Mouse (Mus musculus): Measurements from ENCODE around the gene Dst.

Dst gene

GRCm38 (mm10) chr1:34070474-34070873 is 162.4 kb downstream of the Dst start:
- in situ Hi-C loops (cut with MboI; ENCODE audit: low pct_unique_long_range_greater_than_20kb in 1 of 2, low sequenced_read_pairs in 2 of 2, unreplicated experiment in 1 of 2) = loop anchor here in 1 of 2 experiments (5.0 kb wide), 1 partner anchor 37 kb away; no protein-coding TSS in a partner anchor

DNA sequence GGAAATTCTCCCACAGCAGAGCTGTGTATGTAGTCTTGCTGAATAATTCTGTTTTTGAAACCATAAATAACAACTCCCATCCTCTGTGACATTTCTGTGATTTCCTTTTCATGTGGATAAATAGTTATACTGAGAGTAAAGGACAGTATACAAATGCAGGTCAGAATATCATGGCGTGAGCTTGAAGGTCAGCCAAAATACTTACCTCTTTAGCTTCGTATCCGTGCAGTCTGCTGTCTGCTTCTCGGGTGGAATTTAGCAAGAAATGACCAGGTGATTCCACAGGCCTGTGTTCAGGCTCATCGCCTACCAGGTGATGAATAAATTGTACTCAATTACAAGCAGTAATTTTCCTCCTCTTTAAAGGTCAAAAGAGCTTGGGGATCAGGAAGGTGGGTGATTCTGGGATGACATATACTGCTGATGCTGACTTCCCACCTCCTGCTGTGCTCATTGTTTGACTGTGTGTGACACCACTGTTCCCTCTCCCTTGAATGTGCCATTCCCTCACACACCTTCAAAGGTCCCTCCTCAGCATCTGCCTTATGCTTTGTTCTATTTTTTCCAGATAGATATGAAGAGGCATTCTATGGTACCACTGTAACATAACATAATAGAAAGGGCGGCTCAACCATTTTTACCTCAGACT is 163.1 kb downstream of the Dst start:
- in situ Hi-C loops (cut with MboI; ENCODE audit: low pct_unique_long_range_greater_than_20kb in 1 of 2, low sequenced_read_pairs in 2 of 2, unreplicated experiment in 1 of 2) = loop anchor here in 1 of 2 experiments (5.0 kb wide), 1 partner anchor 36 kb away; no protein-coding TSS in a partner anchor

GRCm38 (mm10) chr1:34072262-34072661 is 164.2 kb downstream of the Dst start:
- in situ Hi-C loops (cut with MboI; ENCODE audit: low pct_unique_long_range_greater_than_20kb in 1 of 2, low sequenced_read_pairs in 2 of 2, unreplicated experiment in 1 of 2) = loop anchor here in 1 of 2 experiments (5.0 kb wide), 1 partner anchor 35 kb away; no protein-coding TSS in a partner anchor

DNA sequence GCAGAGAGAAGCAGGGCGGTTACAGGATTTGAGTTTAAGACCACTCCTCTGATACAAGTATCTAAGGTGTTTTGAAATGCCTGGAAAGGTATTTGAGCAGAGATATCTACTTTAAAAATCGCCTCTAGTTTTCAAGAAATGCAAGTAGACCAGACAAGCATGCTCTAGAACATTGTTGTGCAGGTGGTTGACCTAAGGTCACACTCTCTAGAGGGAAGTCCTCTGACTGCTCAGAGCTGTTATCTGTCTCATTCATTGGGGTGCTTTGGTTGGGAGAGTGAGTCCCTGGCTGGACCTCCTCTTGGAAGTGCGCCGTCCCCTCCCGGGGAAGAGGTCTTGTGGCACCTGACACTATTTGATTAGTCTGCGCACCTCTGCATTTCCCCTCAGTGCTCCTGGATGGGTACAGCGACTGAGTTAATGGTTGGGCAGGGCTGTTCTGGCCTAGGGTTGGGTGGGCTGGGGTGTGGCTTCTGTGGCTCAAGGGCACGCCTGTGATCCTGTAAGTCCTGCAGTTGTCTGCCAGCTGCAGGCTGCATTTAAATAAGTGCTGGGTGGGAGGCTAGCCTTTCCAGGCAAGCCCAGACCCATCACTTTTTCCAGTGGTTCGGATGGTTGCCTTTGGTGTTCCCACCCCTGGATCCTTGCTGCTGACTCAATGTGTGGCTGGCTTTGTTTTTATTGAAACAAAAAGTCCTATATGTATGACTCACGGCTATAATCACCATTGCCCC is 165.6 kb downstream of the Dst start:
- in situ Hi-C loops (cut with MboI; ENCODE audit: low pct_unique_long_range_greater_than_20kb in 1 of 2, low sequenced_read_pairs in 2 of 2, unreplicated experiment in 1 of 2) = loop anchor here in 1 of 2 experiments (5.0 kb wide), 1 partner anchor 34 kb away; no protein-coding TSS in a partner anchor

DNA sequence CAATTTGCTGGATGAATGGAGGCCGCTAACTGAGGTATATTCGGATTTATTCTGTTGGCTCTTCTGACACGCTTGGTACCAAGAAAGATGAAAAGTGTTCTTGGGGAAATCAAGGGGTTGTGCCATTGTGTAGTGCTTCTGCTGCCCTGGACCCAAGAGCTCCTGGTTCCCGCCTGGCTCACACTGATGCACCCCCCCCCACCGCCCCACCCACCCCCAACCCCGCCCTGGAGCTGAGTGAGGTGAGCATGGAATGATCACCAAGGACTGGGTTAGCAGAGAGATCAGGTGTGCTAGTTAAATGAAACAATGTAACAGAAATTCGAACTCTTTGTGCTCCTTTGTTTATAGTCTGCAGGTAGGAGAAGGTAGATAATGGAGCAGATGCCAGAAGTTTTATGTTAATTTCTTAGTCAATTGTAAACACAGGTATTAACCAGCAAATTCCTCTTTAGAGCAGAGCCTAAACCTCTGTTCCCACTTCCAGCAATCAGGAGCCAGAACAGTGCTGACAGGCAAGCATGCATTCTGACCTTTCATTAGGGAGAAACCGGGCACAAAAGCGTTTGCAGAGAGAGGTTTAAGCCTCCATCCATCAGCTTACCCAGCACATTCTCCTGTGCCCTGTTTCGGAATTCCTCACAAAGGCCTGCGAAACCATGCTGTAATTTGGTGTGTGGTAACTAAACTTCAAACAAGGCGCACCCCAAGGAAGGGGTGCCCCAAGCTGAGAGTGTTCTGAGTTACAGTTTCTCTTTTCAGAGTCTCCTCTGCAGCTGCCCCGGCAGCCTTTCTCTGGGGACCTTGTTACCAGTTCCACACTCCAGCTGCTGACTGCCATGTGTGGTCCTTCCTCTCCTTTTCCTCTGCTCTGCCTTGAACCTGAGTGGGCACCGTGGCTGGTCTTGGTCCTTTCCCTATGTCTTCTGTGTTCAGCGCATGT is 166.5 kb downstream of the Dst start:
- in situ Hi-C loops (cut with MboI; ENCODE audit: low pct_unique_long_range_greater_than_20kb in 1 of 2, low sequenced_read_pairs in 2 of 2, unreplicated experiment in 1 of 2) = loop anchor here in 1 of 2 experiments (5.0 kb wide), 1 partner anchor 33 kb away; no protein-coding TSS in a partner anchor

DNA sequence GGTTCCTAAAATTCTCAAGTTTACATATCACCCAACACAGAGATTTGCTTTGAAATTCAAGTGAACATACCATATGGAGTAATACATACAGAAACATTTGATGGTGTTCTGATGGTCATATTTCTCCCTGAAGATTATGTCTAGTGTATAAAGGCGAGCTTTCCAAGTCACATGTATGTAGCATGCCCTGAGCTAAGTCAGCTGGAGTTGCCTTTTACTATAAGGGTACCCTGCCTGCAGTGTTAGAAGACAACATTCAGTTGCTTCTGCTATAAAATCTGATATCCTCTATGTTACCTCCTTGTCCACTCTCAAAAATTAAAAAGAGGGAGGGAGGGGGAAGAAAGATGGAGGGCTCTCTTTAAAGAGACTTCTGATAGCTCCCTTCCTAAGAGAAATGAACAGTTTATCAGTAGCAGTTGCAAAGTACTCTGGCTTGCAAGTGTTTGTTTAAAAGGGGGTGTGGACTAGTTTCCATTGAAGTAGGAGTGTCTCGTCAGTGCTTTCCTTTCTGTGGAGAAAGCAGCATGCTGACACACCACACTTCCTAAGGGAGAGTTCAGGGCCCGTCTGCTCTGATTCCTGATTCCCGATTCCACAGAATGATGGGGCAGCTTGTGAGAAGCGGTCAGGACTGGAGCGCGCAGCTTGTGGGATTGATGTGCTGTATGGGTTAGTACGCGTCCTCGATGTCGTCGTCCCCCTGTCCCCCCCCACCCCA is 168.8 kb downstream of the Dst start:
- in situ Hi-C loops (cut with MboI; ENCODE audit: low pct_unique_long_range_greater_than_20kb in 1 of 2, low sequenced_read_pairs in 2 of 2, unreplicated experiment in 1 of 2) = no loop called here

DNA sequence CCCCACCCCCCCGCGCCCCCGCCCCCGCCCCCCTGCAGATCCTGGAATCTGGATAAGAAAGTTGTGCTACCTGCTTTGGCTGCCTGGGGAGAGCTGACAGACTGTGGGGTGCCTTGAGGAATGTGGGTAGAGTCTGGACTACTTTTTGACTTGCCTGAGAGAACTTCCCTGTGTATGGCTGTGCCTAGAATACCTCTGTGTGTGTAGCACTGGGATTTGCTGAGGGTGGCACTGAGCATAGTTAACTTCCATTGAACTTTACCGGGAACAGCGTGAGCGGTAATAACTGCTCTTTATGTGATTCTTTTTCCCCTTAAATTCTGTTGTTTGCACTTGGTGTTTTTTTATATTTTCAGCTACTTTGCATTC is 169.4 kb downstream of the Dst start:
- in situ Hi-C loops (cut with MboI; ENCODE audit: low pct_unique_long_range_greater_than_20kb in 1 of 2, low sequenced_read_pairs in 2 of 2, unreplicated experiment in 1 of 2) = no loop called here

DNA sequence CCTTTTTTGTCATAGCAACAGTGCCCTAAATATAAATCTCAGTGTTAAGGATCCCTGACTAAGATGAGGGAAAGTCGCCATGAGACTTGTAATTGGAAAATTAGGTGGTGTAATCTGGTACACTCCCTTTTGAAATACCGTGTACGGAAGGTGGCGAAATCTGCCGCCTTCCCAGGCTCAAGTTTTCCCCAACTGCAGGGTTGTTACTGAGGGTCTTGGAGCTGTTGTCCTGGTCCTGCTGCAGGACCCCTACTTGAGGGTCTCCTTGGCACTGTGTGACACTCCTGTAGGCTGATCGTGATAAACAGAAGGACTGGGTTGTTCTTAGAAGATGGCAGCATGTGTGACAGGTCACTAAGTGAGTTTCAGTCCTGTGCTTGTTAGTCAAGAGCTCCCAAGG is 169.9 kb downstream of the Dst start:
- in situ Hi-C loops (cut with MboI; ENCODE audit: low pct_unique_long_range_greater_than_20kb in 1 of 2, low sequenced_read_pairs in 2 of 2, unreplicated experiment in 1 of 2) = no loop called here

- in situ Hi-C loops (cut with MboI; ENCODE audit: low pct_unique_long_range_greater_than_20kb in 1 of 2, low sequenced_read_pairs in 2 of 2, unreplicated experiment in 1 of 2) = no loop called here
Observed at GRCm38 (mm10) chr1:34089011-34089410, 181.0 kb downstream of the Dst start.

DNA sequence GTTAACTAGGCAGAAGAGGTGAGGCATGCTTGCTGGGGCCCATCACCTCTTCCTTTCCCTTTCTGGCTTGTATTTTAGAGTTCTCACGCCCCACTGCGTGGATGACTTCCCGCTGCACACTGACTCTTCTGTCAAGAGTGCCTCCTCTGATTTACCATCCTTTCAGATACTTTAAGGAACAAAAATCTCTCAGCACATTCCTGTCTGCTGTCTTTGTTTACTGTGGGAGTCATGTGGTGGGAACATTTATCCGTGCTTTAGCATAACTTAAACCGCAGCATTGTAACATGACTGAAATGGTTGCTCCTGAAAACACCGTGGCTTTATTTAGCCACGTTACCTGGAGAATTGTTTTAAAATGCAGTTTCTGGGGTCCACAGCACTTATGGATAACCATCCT is 182.7 kb downstream of the Dst start:
- in situ Hi-C loops (cut with MboI; ENCODE audit: low pct_unique_long_range_greater_than_20kb in 1 of 2, low sequenced_read_pairs in 2 of 2, unreplicated experiment in 1 of 2) = no loop called here

DNA sequence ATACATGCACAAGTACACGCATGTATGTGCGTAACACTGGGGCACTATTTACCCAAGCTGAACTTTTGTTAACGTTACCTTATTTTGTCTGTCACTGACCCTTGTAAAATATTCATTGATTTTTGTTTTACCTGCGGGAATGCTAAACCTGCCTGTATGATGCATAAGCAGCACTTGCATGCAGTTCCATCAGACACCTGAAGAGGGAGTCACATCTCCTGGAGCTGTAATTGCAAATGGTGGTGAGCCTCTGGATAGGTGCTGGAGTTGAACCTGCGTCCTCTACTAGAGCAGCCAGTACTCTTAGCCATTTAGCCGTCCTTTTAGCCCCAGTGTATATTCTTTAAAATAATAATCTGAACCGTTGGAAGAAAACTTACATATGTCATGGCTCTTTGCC is 185.6 kb downstream of the Dst start:
- in situ Hi-C loops (cut with MboI; ENCODE audit: low pct_unique_long_range_greater_than_20kb in 1 of 2, low sequenced_read_pairs in 2 of 2, unreplicated experiment in 1 of 2) = no loop called here

DNA sequence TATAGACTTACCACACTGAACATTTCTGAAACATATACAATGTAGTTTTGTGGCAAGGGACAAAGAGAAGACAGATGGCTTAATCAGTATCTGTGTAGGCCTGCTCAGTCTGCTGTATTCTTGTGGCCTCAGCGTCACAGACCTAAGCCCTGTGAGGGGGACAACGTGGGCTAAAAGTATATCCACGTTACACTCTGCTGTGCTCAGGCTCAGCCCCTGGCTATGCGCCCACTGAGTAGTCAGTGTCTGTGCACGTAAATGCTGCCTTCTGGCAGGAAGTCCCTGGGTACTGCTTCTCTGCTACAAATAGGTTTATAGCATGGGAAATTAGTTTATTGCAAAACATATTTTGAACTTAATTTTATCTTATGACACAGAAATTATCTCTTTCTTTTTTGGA is 186.3 kb downstream of the Dst start:
- in situ Hi-C loops (cut with MboI; ENCODE audit: low pct_unique_long_range_greater_than_20kb in 1 of 2, low sequenced_read_pairs in 2 of 2, unreplicated experiment in 1 of 2) = no loop called here

DNA sequence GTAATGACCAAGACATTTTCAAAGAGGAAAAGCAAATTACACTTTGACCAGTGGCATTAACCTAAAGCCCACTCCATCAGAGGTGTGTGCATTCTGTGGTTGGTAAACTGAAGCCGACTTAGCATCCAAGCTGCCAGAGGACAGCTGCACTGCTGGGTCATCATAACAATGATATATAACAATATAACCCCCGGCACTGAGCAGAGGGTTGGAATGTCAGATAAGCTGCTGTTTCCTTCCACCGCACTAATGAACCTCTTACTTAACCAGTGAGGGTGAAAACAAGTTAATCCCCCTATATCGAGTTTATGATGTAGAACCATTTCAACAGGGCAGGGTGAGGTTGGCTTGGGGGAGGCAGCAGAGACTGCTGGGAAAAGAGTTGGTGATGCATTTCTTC is 187.1 kb downstream of the Dst start:
- in situ Hi-C loops (cut with MboI; ENCODE audit: low pct_unique_long_range_greater_than_20kb in 1 of 2, low sequenced_read_pairs in 2 of 2, unreplicated experiment in 1 of 2) = no loop called here

- in situ Hi-C loops (cut with MboI; ENCODE audit: low pct_unique_long_range_greater_than_20kb in 1 of 2, low sequenced_read_pairs in 2 of 2, unreplicated experiment in 1 of 2) = no loop called here
Observed at GRCm38 (mm10) chr1:34096923-34097322, 188.9 kb downstream of the Dst start.

DNA sequence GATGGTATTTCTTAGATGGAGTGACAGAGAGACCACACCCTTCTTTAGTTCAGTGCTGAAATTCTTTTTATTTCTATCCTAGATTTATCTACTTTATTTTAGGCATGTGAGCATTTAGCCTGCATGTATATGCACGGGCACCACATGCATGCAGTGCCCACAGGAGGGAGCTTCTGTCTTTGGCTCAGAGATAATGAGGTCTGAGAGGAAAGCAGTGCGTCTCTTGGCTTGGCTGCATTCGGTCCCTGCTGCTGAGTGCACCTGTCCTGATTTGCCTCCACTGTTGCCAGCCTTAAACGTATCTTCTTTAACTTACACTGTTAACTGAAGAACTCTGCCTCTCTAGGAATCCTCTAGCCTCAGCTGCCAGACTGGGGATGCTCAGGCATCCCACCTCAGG is 189.6 kb downstream of the Dst start:
- in situ Hi-C loops (cut with MboI; ENCODE audit: low pct_unique_long_range_greater_than_20kb in 1 of 2, low sequenced_read_pairs in 2 of 2, unreplicated experiment in 1 of 2) = no loop called here

DNA sequence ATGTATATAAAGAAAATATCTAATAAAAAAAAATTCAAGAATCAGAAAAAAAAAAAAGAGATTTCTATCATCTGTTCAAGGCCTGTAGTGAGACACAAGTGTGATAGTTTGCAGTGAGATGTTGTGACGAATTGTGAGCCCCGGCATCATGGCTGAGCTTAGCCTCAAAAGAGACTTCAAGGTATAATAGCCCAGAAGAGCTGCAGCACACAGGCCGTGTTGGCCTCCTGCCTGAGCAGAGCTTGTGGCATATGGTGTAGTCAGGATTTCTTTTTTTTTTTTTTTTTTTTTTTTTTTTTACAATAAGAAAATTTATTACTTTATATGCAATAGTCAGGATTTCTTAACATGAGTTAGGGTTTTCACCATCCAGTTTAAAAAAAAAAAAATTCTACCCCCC is 191.4 kb downstream of the Dst start:
- in situ Hi-C loops (cut with MboI; ENCODE audit: low pct_unique_long_range_greater_than_20kb in 1 of 2, low sequenced_read_pairs in 2 of 2, unreplicated experiment in 1 of 2) = no loop called here

GRCm38 (mm10) chr1:34100385-34100784 is 192.4 kb downstream of the Dst start:
- in situ Hi-C loops (cut with MboI; ENCODE audit: low pct_unique_long_range_greater_than_20kb in 1 of 2, low sequenced_read_pairs in 2 of 2, unreplicated experiment in 1 of 2) = no loop called here

GRCm38 (mm10) chr1:34102604-34103003 is 194.6 kb downstream of the Dst start:
- in situ Hi-C loops (cut with MboI; ENCODE audit: low pct_unique_long_range_greater_than_20kb in 1 of 2, low sequenced_read_pairs in 2 of 2, unreplicated experiment in 1 of 2) = no loop called here

Measured in mouse embryonic stem cell (cell line).